ENCODE assay signal across 30 mouse cellular contexts in genomic region chr2:70209790-70210189, GRCm38 (mm10).
A peak's percentile ranks its signal among the peaks of the same experiment; 100 is the strongest.
DNase-seq lines count a peak whose midpoint lies in the region; ATAC-seq and TF ChIP-seq lines count a peak whose summit lies in the region.
"Had no signal": no experiment of that assay in that cellular context is flagged by ENCODE, and none has a peak within 500 bp of the region (broad histone marks: within the 10 kb centered on the region; RNA-seq: fewer than 3 reads in every experiment).

No protein-coding gene starts in this region.

- peaks cover 4% of the 10 kb centered on the region; the same call in 1 of the 2 replicates for H3K4me1 ChIP-seq in forebrain, embryonic 15.5 days
- no peaks in the 10 kb centered on the region for H3K4me1 ChIP-seq in forebrain, embryonic 11.5 days (replicated peaks; ENCODE audit: control insufficient read depth, insufficient read depth, low read length)
- H3K4me1 ChIP-seq in ES-E14 (ENCODE audit: control insufficient read depth in 2 of 2, insufficient read depth in 2 of 2, low read length in 2 of 2, poor library complexity in 1 of 2), result no peaks in the 10 kb centered on the region
- peaks cover 18% of the 10 kb centered on the region for H3K4me1 ChIP-seq in midbrain, embryonic 13.5 days (replicated peaks)
- H3K4me1 ChIP-seq: heart, embryonic 10.5 days; heart, embryonic 15.5 days; limb, embryonic 10.5 days; limb, embryonic 15.5 days; liver, embryonic 13.5 days; neural tube, embryonic 12.5 days had no signal

- H3K9me3 ChIP-seq in forebrain, embryonic 15.5 days, result no peaks in the 10 kb centered on the region
- H3K9me3 ChIP-seq in forebrain, embryonic 11.5 days (ENCODE audit: control insufficient read depth, low read length), result no peaks in the 10 kb centered on the region; the same call in 1 of the 2 replicates
- no peaks in the 10 kb centered on the region for H3K9me3 ChIP-seq in ES-E14 (ENCODE audit: control insufficient read depth, insufficient read depth, low read depth, low read length)
- H3K9me3 ChIP-seq in midbrain, embryonic 13.5 days, result no peaks in the 10 kb centered on the region
- H3K9me3 ChIP-seq: heart, embryonic 10.5 days; heart, embryonic 15.5 days; hindbrain, embryonic 13.5 days; limb, embryonic 10.5 days; neural tube, embryonic 12.5 days had no signal

- H3K9ac ChIP-seq in forebrain, embryonic 15.5 days (replicated peaks), result no peak overlapping the region
- no peak overlapping the region for H3K9ac ChIP-seq in forebrain, embryonic 11.5 days (ENCODE audit: low read length)
- no peak overlapping the region for H3K9ac ChIP-seq in ES-E14 (ENCODE audit: insufficient read depth, low read depth, low read length, poor library complexity, severe bottlenecking)
- no peak overlapping the region for H3K9ac ChIP-seq in midbrain, embryonic 13.5 days (replicated peaks)
- H3K9ac ChIP-seq: heart, embryonic 15.5 days; hindbrain, embryonic 13.5 days; limb, embryonic 15.5 days; liver, embryonic 13.5 days; neural tube, embryonic 12.5 days had no signal

- intact Hi-C loops in heart, postnatal 36 days (cut with DNase I), result no loop called here

- H3K27ac ChIP-seq in forebrain, embryonic 15.5 days (replicated peaks), result peak overlapping the region; percentile 37
- no peak overlapping the region for H3K27ac ChIP-seq in forebrain, embryonic 11.5 days (ENCODE audit: low read depth, low read length)
- H3K27ac ChIP-seq in ES-E14 (ENCODE audit: insufficient read depth, low read depth, low read length, poor library complexity, severe bottlenecking), result no peak overlapping the region
- peak overlapping the region; percentile 62; the same call in 1 of the 2 replicates for H3K27ac ChIP-seq in midbrain, embryonic 13.5 days
- H3K27ac ChIP-seq: heart, embryonic 10.5 days; heart, embryonic 15.5 days; limb, embryonic 10.5 days; limb, embryonic 15.5 days; liver, embryonic 13.5 days; macrophage; neural tube, embryonic 12.5 days had no signal

- no peaks in the 10 kb centered on the region for H3K27me3 ChIP-seq in forebrain, embryonic 15.5 days
- peaks cover 7% of the 10 kb centered on the region for H3K27me3 ChIP-seq in forebrain, embryonic 11.5 days (ENCODE audit: control insufficient read depth, insufficient read depth, low read length)
- H3K27me3 ChIP-seq in midbrain, embryonic 13.5 days, result 0 out of 2 replicates have a peak, but pooled peaks cover 4% of the 10 kb centered on the region
- H3K27me3 ChIP-seq: heart, embryonic 15.5 days; hindbrain, embryonic 13.5 days; limb, embryonic 15.5 days; liver, embryonic 13.5 days had no signal

- in situ Hi-C loops in ES-E14 (cut with MboI; ENCODE audit: low sequenced_read_pairs in 2 of 2, unreplicated experiment in 2 of 2), result no loop called here

- H3K4me3 ChIP-seq in forebrain, embryonic 15.5 days, result no peak overlapping the region
- H3K4me3 ChIP-seq in forebrain, embryonic 11.5 days (ENCODE audit: low read depth, low read length), result no peak overlapping the region
- no peak overlapping the region for H3K4me3 ChIP-seq in ES-E14 (ENCODE audit: insufficient read depth in 1 of 2, low read depth in 1 of 2, low read length in 2 of 2, poor library complexity in 1 of 2, severe bottlenecking in 1 of 2)
- no peak overlapping the region for H3K4me3 ChIP-seq in midbrain, embryonic 13.5 days (replicated peaks)
- H3K4me3 ChIP-seq: erythroblast, embryonic 14.5 days; heart, embryonic 10.5 days; heart, embryonic 15.5 days; hindbrain, embryonic 13.5 days; limb, embryonic 10.5 days; limb, embryonic 15.5 days; liver, embryonic 13.5 days; neural tube, embryonic 12.5 days had no signal

- 93% methylated on average over 3 of the region's 3 CpGs for WGBS in forebrain, embryonic 15.5 days
- WGBS in forebrain, embryonic 11.5 days, result 80% methylated on average over 3 of the region's 3 CpGs
- 79% methylated on average over 3 of the region's 3 CpGs for WGBS in midbrain, embryonic 13.5 days

- H3K36me3 ChIP-seq in forebrain, embryonic 15.5 days, result no peaks in the 10 kb centered on the region
- no peaks in the 10 kb centered on the region for H3K36me3 ChIP-seq in forebrain, embryonic 11.5 days (ENCODE audit: control insufficient read depth, insufficient read depth, low read length)
- no peaks in the 10 kb centered on the region; the same call in 1 of the 2 replicates for H3K36me3 ChIP-seq in ES-E14 (ENCODE audit: control insufficient read depth, insufficient read depth, low read length, poor library complexity, severe bottlenecking)
- H3K36me3 ChIP-seq in midbrain, embryonic 13.5 days, result no peaks in the 10 kb centered on the region
- H3K36me3 ChIP-seq: G1E; heart, embryonic 10.5 days; heart, embryonic 15.5 days; hindbrain, embryonic 13.5 days; limb, embryonic 10.5 days; limb, embryonic 15.5 days; liver, embryonic 13.5 days; neural tube, embryonic 12.5 days had no signal

- DNase-seq in forebrain, embryonic 11.5 days (ENCODE audit: low spot score), result no peak
- DNase-seq in 3T3-L1 (ENCODE audit: low read depth, low spot score) (peak; percentile 40), ES-E14 (ENCODE audit: low read depth, low spot score) (no peak)
- DNase-seq in cerebellum, adult 9-11 months, result no peak
- no peak for DNase-seq in adrenal gland, adult 18-20 months (ENCODE audit: low spot score in 2 of 2)
- DNase-seq in heart, postnatal 36 days, result no peak
- DNase-seq: adrenal gland, adult 8-10 months; B cell, adult 2 months; cerebellum, adult 9-10 months; gastrocnemius, postnatal 14 days; heart, postnatal 4 days; kidney, postnatal 14 days; liver, embryonic 13.5 days; lung, adult 18-20 months; right cerebral cortex, postnatal 4 days; thymus, postnatal 4 days had no signal

- no peak overlapping the region for H3K4me2 ChIP-seq in forebrain, embryonic 15.5 days (replicated peaks)
- no peak overlapping the region for H3K4me2 ChIP-seq in forebrain, embryonic 11.5 days (ENCODE audit: low read depth, low read length, severe bottlenecking)
- no peak overlapping the region for H3K4me2 ChIP-seq in midbrain, embryonic 13.5 days (replicated peaks)
- H3K4me2 ChIP-seq: heart, embryonic 15.5 days; hindbrain, embryonic 13.5 days; limb, embryonic 15.5 days; liver, embryonic 13.5 days; neural tube, embryonic 12.5 days had no signal

- ATAC-seq in forebrain, embryonic 15.5 days (replicated peaks), result no peak
- ATAC-seq in forebrain, embryonic 11.5 days (replicated peaks; ENCODE audit: low FRiP score), result no peak
- ATAC-seq in midbrain, embryonic 13.5 days, result peak; percentile 44; the same call in 1 of the 2 replicates
- ATAC-seq: activated CD4-positive, CD25-positive, alpha-beta regulatory T cell, adult 4 months; intestine, postnatal 0 days; lung, postnatal 0 days had no signal

TF ChIP-seq in ES-E14, 5 proteins besides CTCF, POLR2A, EP300 and RAD21:
- TF ChIP-seq MAFK (IDR thresholded peaks at IDR 0.05; ENCODE audit: insufficient read depth, low read depth, low read length), result peak; percentile 53; the same call in 1 of the 2 replicates
- TF ChIP-seq ZNF384 (IDR thresholded peaks at IDR 0.05; ENCODE audit: low read depth, low read length), result no peak

Comparison
In these comparisons a context has a peak if more than half of its experiments do, and no peak if none do; other contexts are left out.
1. H3K27ac ChIP-seq: peak in forebrain, embryonic 15.5 days (single experiment) and midbrain, embryonic 13.5 days (single experiment); none in forebrain, embryonic 11.5 days (single experiment) and ES-E14 (single experiment).